Mouse (Mus musculus) ovary, adult 10 weeks (tissue): ENCODE data around the gene Rpl11. TPM values are rescaled to one million over a fixed set of nuclear protein-coding genes. Genes with fewer than 3 reads are reported as not detected.

Experiments
- polyA plus RNA-seq: library from polyadenylated mRNA; stranded (reverse); fragments of 350-450 nt; fragmentation: Illumina TruSeq; extraction: RNeasy Lipid Tissue Mini Kit (QIAGEN cat#74804); gene quantifications from one replicate; pipeline ENCODE4 v1.2.3, GENCODE M21; 2014

The Rpl11 gene
- polyA plus RNA-seq, result 412 TPM

DNA sequence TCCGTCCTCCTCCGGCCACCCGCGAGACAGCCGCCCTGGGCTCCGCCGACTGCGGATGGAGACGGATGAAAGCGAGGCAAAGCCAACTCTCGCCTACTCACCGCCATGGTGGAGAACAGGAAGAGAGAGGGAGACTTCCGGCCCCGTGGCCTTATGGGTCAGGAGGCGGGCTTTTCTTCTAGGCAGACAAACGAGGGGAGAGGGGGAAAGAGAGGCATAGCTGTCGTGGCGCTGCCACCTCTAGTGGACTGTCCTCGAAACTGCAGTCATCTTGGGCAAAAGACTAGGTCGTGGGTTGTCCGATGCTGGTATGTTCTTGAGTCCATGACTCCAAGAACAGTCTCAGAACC lies at the start of gene Rpl11:
Gene Rpl11, minus strand, starts transcription at position 182 of the 350 bp plus-strand sequence.

DNA sequence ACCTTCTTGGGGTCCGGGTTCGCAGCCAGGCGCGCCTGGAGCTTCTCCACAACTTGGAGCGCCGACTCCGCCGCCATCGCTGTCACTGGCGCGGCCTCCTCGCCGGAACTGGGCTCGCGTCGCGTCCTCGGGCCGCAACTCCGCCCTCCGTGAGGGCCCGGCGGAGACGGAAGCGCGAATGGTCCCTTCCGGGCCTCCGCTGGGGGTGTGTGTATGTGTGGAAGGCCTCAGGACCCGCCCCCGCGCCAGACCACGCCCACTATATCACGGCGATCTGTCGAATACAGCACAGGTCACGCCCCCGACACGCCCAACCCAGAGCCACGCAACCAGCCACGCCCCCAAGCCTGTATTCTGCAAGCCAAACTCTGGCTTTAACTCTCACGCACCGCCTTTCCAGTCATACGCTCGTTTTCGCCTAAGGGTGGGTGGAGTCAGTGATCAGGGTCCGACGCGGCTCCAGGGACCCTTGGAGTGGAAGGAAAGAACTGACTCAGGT lies 31.6 kb downstream of the Rpl11 start, which contains the start of gene Eloa:
Gene Eloa, minus strand, starts transcription at position 215 of the 499 bp plus-strand sequence.

DNA sequence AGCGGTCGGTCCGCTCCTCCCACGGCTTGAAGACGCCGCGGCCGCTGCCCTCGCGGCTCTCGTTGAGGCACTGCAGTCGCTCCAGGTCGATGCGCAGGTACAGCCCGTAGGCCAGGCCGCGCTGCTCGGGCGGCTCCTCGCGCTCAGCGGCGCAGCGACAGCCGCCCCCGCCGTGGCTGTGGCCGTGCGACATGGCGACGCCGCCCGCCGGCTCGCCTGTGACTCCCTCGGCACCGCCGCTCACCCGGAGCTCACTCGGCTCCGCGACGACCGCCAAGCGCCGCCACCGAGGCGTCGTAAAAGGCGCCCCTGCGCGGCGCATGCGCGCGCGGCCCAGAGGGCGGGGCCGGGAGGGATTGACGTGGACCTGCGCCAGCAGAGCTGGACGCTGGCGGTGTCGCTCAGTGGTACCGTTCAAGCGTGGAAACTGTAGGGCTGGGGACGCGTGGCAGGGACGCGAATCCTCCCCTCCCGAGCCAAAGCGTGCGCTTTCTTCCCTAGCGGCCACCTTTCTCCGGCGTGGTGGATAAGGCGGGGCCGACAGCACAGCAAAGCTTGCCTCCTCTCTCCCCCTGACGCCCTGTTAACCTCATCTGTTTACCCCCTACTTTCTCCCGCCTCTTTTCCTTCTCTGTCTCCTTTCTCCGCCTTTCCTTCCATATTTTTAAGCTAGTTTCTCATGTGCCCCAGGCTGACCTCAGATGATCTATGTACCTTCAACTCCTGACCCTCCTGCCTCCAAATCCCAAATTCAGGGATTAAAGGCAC lies 66.1 kb downstream of the Rpl11 start, which contains the start of gene Pithd1:
Gene Pithd1, minus strand, starts transcription at position 322 of the 768 bp plus-strand sequence.

Other genes with a start within 250 kb of the Rpl11 start
- 390 TPM for gene Srsf10, start 197.7 kb downstream of the Rpl11 start, polyA plus RNA-seq
- gene Pnrc2, start 179.6 kb downstream of the Rpl11 start, polyA plus RNA-seq, result 481 TPM
- gene Cnr2, start 158.0 kb downstream of the Rpl11 start, polyA plus RNA-seq, result 0.34 TPM
- 13.7 TPM for gene Fuca1, start 132.7 kb downstream of the Rpl11 start, polyA plus RNA-seq
- 3.6 TPM for gene Hmgcl, start 107.0 kb downstream of the Rpl11 start, polyA plus RNA-seq
- not detected for gene Gale, start 89.7 kb downstream of the Rpl11 start, polyA plus RNA-seq
- gene Lypla2, start 80.8 kb downstream of the Rpl11 start, polyA plus RNA-seq, result not detected
- 34.8 TPM for gene Pithd1, start 66.2 kb downstream of the Rpl11 start, polyA plus RNA-seq
- gene Eloa, start 31.7 kb downstream of the Rpl11 start, polyA plus RNA-seq, result 21.2 TPM
- gene Id3, start 90.1 kb upstream of the Rpl11 start, polyA plus RNA-seq, result 9.9 TPM
- gene E2f2, start 119.0 kb upstream of the Rpl11 start, polyA plus RNA-seq, result 1.2 TPM
- gene Asap3, start 152.9 kb upstream of the Rpl11 start, polyA plus RNA-seq, result 0.57 TPM
- gene Tcea3, start 194.3 kb upstream of the Rpl11 start, polyA plus RNA-seq, result 3.6 TPM
- 13.8 TPM for gene Zfp46, start 231.3 kb upstream of the Rpl11 start, polyA plus RNA-seq